Comparison of ENCODE assay signal across 8 mouse cellular contexts in genomic region chr5:105858754-105859694, GRCm38 (mm10). TPM values are rescaled to one million over a fixed set of nuclear protein-coding genes. Genes with fewer than 3 reads are reported as not detected.
DNase-seq lines count a peak whose midpoint lies in the region; ATAC-seq lines count a peak whose summit lies in the region.

No protein-coding gene starts in this region.

- 76% methylated on average over 8 of the region's 8 CpGs for WGBS in forebrain, embryonic 15.5 days
- WGBS in limb, embryonic 12.5 days = 63% methylated on average over 8 of the region's 8 CpGs
- 39% methylated on average over 8 of the region's 8 CpGs for WGBS in stomach, embryonic 16.5 days

- DNase-seq in cerebellum, adult 9-10 months = no peak
- DNase-seq in left cerebral cortex, postnatal 14 days (ENCODE audit: low spot score in 2 of 2) = no peak
- DNase-seq in thymus, postnatal 10 days (ENCODE audit: low spot score in 2 of 2) = no peak

- H3K27ac ChIP-seq in forebrain, embryonic 15.5 days (replicated peaks) = peak overlapping the region; percentile 35; the same call in 1 of the 2 replicates
- peak overlapping the region; percentile 45; the same call in 1 of the 2 replicates for H3K27ac ChIP-seq in limb, embryonic 12.5 days
- peak overlapping the region; percentile 5; the same call in 1 of the 2 replicates for H3K27ac ChIP-seq in stomach, embryonic 16.5 days (ENCODE audit: low read length)

- no peak overlapping the region for H3K4me2 ChIP-seq in forebrain, embryonic 15.5 days (replicated peaks)
- no peak overlapping the region for H3K4me2 ChIP-seq in limb, embryonic 12.5 days
- no peak overlapping the region for H3K4me2 ChIP-seq in stomach, embryonic 16.5 days (ENCODE audit: low read depth, low read length)

- no peak overlapping the region for H3K9ac ChIP-seq in forebrain, embryonic 15.5 days (replicated peaks)
- H3K9ac ChIP-seq in limb, embryonic 12.5 days (replicated peaks) = no peak overlapping the region
- no peak overlapping the region for H3K9ac ChIP-seq in stomach, embryonic 16.5 days (ENCODE audit: low read length)

- intact Hi-C loops in left cerebral cortex, postnatal 14 days (cut with DNase I) = no loop called here

- H3K4me1 ChIP-seq in megakaryocyte, embryonic 14.5 days = peaks cover 58% of the 10 kb centered on the region
- H3K4me1 ChIP-seq in forebrain, embryonic 15.5 days = peaks cover 14% of the 10 kb centered on the region; the same call in 1 of the 2 replicates
- H3K4me1 ChIP-seq in limb, embryonic 12.5 days (replicated peaks) = peaks cover 26% of the 10 kb centered on the region
- peaks cover 15% of the 10 kb centered on the region; the same call in 1 of the 2 replicates for H3K4me1 ChIP-seq in stomach, embryonic 16.5 days (ENCODE audit: control insufficient read depth, insufficient read depth, low read length)

- ATAC-seq in megakaryocyte, adult 5-6 weeks (ENCODE audit: poor library complexity, severe bottlenecking) = no peak
- ATAC-seq in forebrain, embryonic 15.5 days (replicated peaks) = no peak
- no peak for ATAC-seq in limb, embryonic 12.5 days (ENCODE audit: insufficient number of reproducible peaks, insufficient read depth, low FRiP score, low TSS enrichment, low read depth)
- peak; percentile 37; the same call in 1 of the 2 replicates for ATAC-seq in stomach, embryonic 16.5 days (ENCODE audit: insufficient read depth, low FRiP score)

- no peaks in the 10 kb centered on the region for H3K27me3 ChIP-seq in megakaryocyte, embryonic 14.5 days (replicated peaks)
- H3K27me3 ChIP-seq in forebrain, embryonic 15.5 days = no peaks in the 10 kb centered on the region
- H3K27me3 ChIP-seq in limb, embryonic 12.5 days = no peaks in the 10 kb centered on the region
- H3K27me3 ChIP-seq in stomach, embryonic 16.5 days (ENCODE audit: control insufficient read depth, insufficient read depth, low read length) = no peaks in the 10 kb centered on the region

- H3K4me3 ChIP-seq in megakaryocyte, embryonic 14.5 days (replicated peaks) = peak overlapping the region; percentile 19
- H3K4me3 ChIP-seq in forebrain, embryonic 15.5 days = no peak overlapping the region
- H3K4me3 ChIP-seq in limb, embryonic 12.5 days (replicated peaks) = no peak overlapping the region
- H3K4me3 ChIP-seq in stomach, embryonic 16.5 days (replicated peaks; ENCODE audit: low read length) = no peak overlapping the region

- H3K9me3 ChIP-seq in megakaryocyte, embryonic 14.5 days = no peaks in the 10 kb centered on the region
- no peaks in the 10 kb centered on the region for H3K9me3 ChIP-seq in forebrain, embryonic 15.5 days
- no peaks in the 10 kb centered on the region for H3K9me3 ChIP-seq in limb, embryonic 12.5 days
- no peaks in the 10 kb centered on the region for H3K9me3 ChIP-seq in stomach, embryonic 16.5 days (replicated peaks; ENCODE audit: control insufficient read depth, low read length)

- H3K36me3 ChIP-seq in megakaryocyte, embryonic 14.5 days (replicated peaks; ENCODE audit: low read length) = no peaks in the 10 kb centered on the region
- no peaks in the 10 kb centered on the region for H3K36me3 ChIP-seq in forebrain, embryonic 15.5 days
- no peaks in the 10 kb centered on the region for H3K36me3 ChIP-seq in limb, embryonic 12.5 days
- no peaks in the 10 kb centered on the region for H3K36me3 ChIP-seq in stomach, embryonic 16.5 days (ENCODE audit: control insufficient read depth, insufficient read depth, low read length)

RNA-seq across cellular contexts. Expression of gene Zfp326, which starts 17.3 kb away (rescaled TPM):
- 1.2 and 7.6 TPM in 2 replicates for polyA plus RNA-seq in megakaryocyte, embryonic 14.5 days (2012; ENCODE audit: insufficient read depth, low replicate concordance)
- 21.2 and 32.9 TPM in 2 replicates for total RNA-seq in megakaryocyte, adult 5-6 weeks (2015)
- 21.3 and 27.6 TPM in 2 replicates for total RNA-seq in megakaryocyte, adult 5-6 weeks (2017)
- 55.3 and 57.8 TPM in 2 replicates for polyA plus RNA-seq in forebrain, embryonic 15.5 days (2015; fragmentation: Nextera tagmentation; extraction: Ambion mirVana)
- polyA plus RNA-seq in limb, embryonic 12.5 days (2016; fragmentation: Nextera tagmentation; extraction: Ambion mirVana) = 73.5 and 75.3 TPM in 2 replicates
- polyA plus RNA-seq in stomach, embryonic 16.5 days (2015; fragmentation: Nextera tagmentation; extraction: Ambion mirVana) = 28.1 and 31.6 TPM in 2 replicates
- total RNA-seq in left cerebral cortex, postnatal 14 days (2021) = 10 to 100 TPM; 37.0 to 40.0 TPM
